Mouse (Mus musculus) CH12.LX (cell line): ENCODE data around the gene Lyl1. TPM values are rescaled to one million over a fixed set of nuclear protein-coding genes. Genes with fewer than 3 reads are reported as not detected.

Experiments used
- DNase-seq: peaks from one replicate; pipeline ENCODE4 v3.0.0-alpha.2; 2013; ENCODE audit errors: extremely low read depth
- H3K27ac ChIP-seq: 2 replicates; pipeline ENCODE4 v1.5.1; 2012; ENCODE audit warnings: low read depth, mild to moderate bottlenecking, control low read depth, moderate library complexity; ENCODE audit not compliant: insufficient read depth
- H3K27me3 ChIP-seq: replicated peaks from 2 replicates; pipeline ENCODE3; 2012; ENCODE audit warnings: inconsistent platforms
- H3K36me3 ChIP-seq, 2 experiments: replicated peaks in 1 of 2; 2 replicates each; pipeline versions ENCODE3 to v1.6.1; 2012; ENCODE audit warnings: inconsistent platforms in 1 of 2, low read length in 1 of 2, mild to moderate bottlenecking in 1 of 2, mixed read lengths in 1 of 2, moderate library complexity in 1 of 2; ENCODE audit not compliant: control insufficient read depth in 1 of 2, insufficient read depth in 1 of 2
- H3K4me1 ChIP-seq, 2 experiments: 2 replicates each; pipeline ENCODE4 v1.6.1; 2012; ENCODE audit warnings: inconsistent platforms in 1 of 2, moderate library complexity in 1 of 2; ENCODE audit not compliant: insufficient read depth in 2 of 2, control insufficient read depth in 1 of 2
- H3K4me2 ChIP-seq: 2 replicates; pipeline ENCODE4 v1.6.1; 2012; ENCODE audit warnings: low read depth, mild to moderate bottlenecking, control low read depth; ENCODE audit not compliant: poor library complexity, insufficient read depth, severe bottlenecking
- H3K4me3 ChIP-seq, 3 experiments: fragments of 150-350 bp in 1 of 3; sonication (generic) in 1 of 3; replicated peaks in 1 of 3; 2 replicates each; pipeline versions ENCODE3 to v1.5.1; 2011 to 2012; ENCODE audit warnings: low read depth in 2 of 3, low read length in 2 of 3, mild to moderate bottlenecking in 2 of 3, moderate library complexity in 2 of 3, control low read depth in 1 of 3, improper control_type of control experiment in 1 of 3, inconsistent platforms in 1 of 3, mixed read lengths in 1 of 3; ENCODE audit not compliant: poor library complexity in 1 of 3
- H3K79me2 ChIP-seq: replicated peaks from 2 replicates; pipeline ENCODE4 v1.6.1; 2012; ENCODE audit warnings: mild to moderate bottlenecking, moderate library complexity; ENCODE audit not compliant: control insufficient read depth, poor library complexity, insufficient read depth, severe bottlenecking; ENCODE audit errors: extremely low read depth
- H3K9ac ChIP-seq: 2 replicates; pipeline ENCODE4 v1.6.1; 2012; ENCODE audit warnings: low read depth, mild to moderate bottlenecking, control low read depth, moderate library complexity; ENCODE audit not compliant: insufficient read depth
- H3K9me3 ChIP-seq: replicated peaks from 2 replicates; pipeline ENCODE3; 2012; ENCODE audit warnings: low read length, inconsistent platforms, mixed read lengths
- BHLHE40 ChIP-seq: IDR thresholded peaks from 2 replicates; pipeline ENCODE4 v1.6.1; 2011; ENCODE audit warnings: mild to moderate bottlenecking, low read depth, low read length, improper control_type of control experiment
- CHD1 ChIP-seq: IDR thresholded peaks from 2 replicates; pipeline ENCODE4 v1.6.1; 2012; ENCODE audit warnings: low read depth, low read length, improper control_type of control experiment, inconsistent platforms
- CHD2 ChIP-seq: IDR thresholded peaks from 2 replicates; pipeline ENCODE4 v1.6.1; 2011; ENCODE audit warnings: low read length, improper control_type of control experiment
- CTCF ChIP-seq, 2 experiments: IDR thresholded peaks in 1 of 2; conservative IDR thresholded peaks in 1 of 2; 2 replicates each; pipeline ENCODE4 v1.5.1; 2011 to 2012; ENCODE audit warnings: low read depth in 2 of 2, low read length in 2 of 2, improper control_type of control experiment in 1 of 2, inconsistent platforms in 1 of 2, mild to moderate bottlenecking in 1 of 2, moderate library complexity in 1 of 2
- E2F4 ChIP-seq: IDR thresholded peaks from 2 replicates; pipeline ENCODE4 v1.6.1; 2011; ENCODE audit warnings: low read depth, low read length, improper control_type of control experiment; ENCODE audit not compliant: insufficient replicate concordance
- ELF1 ChIP-seq: IDR thresholded peaks from 2 replicates; pipeline ENCODE4 v1.6.1; 2014; ENCODE audit warnings: low read depth, mild to moderate bottlenecking, inconsistent platforms, low read length, improper control_type of control experiment
- EP300 ChIP-seq: IDR thresholded peaks from 2 replicates; pipeline ENCODE4 v1.6.1; 2011; ENCODE audit warnings: low read length, improper control_type of control experiment
- ETS1 ChIP-seq: conservative IDR thresholded peaks from 2 replicates; pipeline ENCODE4 v1.6.1; 2012; ENCODE audit warnings: low read depth, mild to moderate bottlenecking, inconsistent platforms, low read length, improper control_type of control experiment, moderate library complexity
- GABPA ChIP-seq: IDR thresholded peaks from 2 replicates; pipeline ENCODE4 v1.6.1; 2012; ENCODE audit warnings: low read depth, low read length, improper control_type of control experiment, inconsistent platforms; ENCODE audit not compliant: insufficient replicate concordance
- HCFC1 ChIP-seq: IDR thresholded peaks from 2 replicates; pipeline ENCODE4 v1.6.1; 2012; ENCODE audit warnings: low read depth, mild to moderate bottlenecking, inconsistent platforms, low read length, improper control_type of control experiment
- IRF4 ChIP-seq: IDR thresholded peaks from 2 replicates; pipeline ENCODE4 v1.6.1; 2014; ENCODE audit warnings: low read depth, mild to moderate bottlenecking, inconsistent platforms, low read length, improper control_type of control experiment
- JUN ChIP-seq: IDR thresholded peaks from 2 replicates; pipeline ENCODE4 v1.6.1; 2011; ENCODE audit warnings: low read depth, mild to moderate bottlenecking, low read length, improper control_type of control experiment, moderate library complexity; ENCODE audit not compliant: insufficient read depth
- JUND ChIP-seq: conservative IDR thresholded peaks from 2 replicates; pipeline ENCODE4 v1.6.1; 2011; ENCODE audit warnings: low read depth, low read length, improper control_type of control experiment
- KAT2A ChIP-seq: IDR thresholded peaks from 2 replicates; pipeline ENCODE4 v1.6.1; 2012; ENCODE audit warnings: low read length, improper control_type of control experiment, inconsistent platforms; ENCODE audit not compliant: insufficient replicate concordance
- MAFK ChIP-seq: IDR thresholded peaks from 2 replicates; pipeline ENCODE4 v1.6.1; 2011; ENCODE audit warnings: low read length, improper control_type of control experiment; ENCODE audit not compliant: insufficient replicate concordance
- MAX ChIP-seq: IDR thresholded peaks from 2 replicates; pipeline ENCODE4 v1.6.1; 2011; ENCODE audit warnings: low read length, improper control_type of control experiment
- MAZ ChIP-seq: IDR thresholded peaks from 2 replicates; pipeline ENCODE4 v1.6.1; 2012; ENCODE audit warnings: low read depth, mild to moderate bottlenecking, inconsistent platforms, low read length, improper control_type of control experiment, moderate library complexity
- MEF2A ChIP-seq: IDR thresholded peaks from 2 replicates; pipeline ENCODE4 v1.6.1; 2014; ENCODE audit warnings: low read depth, mild to moderate bottlenecking, inconsistent platforms, low read length, improper control_type of control experiment, borderline replicate concordance
- MXI1 ChIP-seq: IDR thresholded peaks from 2 replicates; pipeline ENCODE4 v1.6.1; 2011; ENCODE audit warnings: mild to moderate bottlenecking, low read depth, low read length, improper control_type of control experiment
- MYC ChIP-seq: IDR thresholded peaks from 2 replicates; pipeline ENCODE4 v1.6.1; 2011; ENCODE audit warnings: low read depth, mild to moderate bottlenecking, improper control_type of control experiment, low read length
- NELFE ChIP-seq: IDR thresholded peaks from 2 replicates; pipeline ENCODE4 v1.6.1; 2011; ENCODE audit warnings: low read depth, low read length, improper control_type of control experiment
- NRF1 ChIP-seq: IDR thresholded peaks from 2 replicates; pipeline ENCODE4 v1.6.1; 2014; ENCODE audit warnings: low read depth, mild to moderate bottlenecking, inconsistent platforms, low read length, improper control_type of control experiment, moderate library complexity
- PAX5 ChIP-seq: IDR thresholded peaks from 2 replicates; pipeline ENCODE4 v1.6.1; 2012; ENCODE audit warnings: low read length, inconsistent platforms, mixed read lengths
- POLR2A ChIP-seq: IDR thresholded peaks from 2 replicates; pipeline ENCODE4 v1.6.1; 2011; ENCODE audit warnings: low read depth, mild to moderate bottlenecking, improper control_type of control experiment, low read length
- POLR2AphosphoS2 ChIP-seq: IDR thresholded peaks from 2 replicates; pipeline ENCODE4 v1.6.1; 2011; ENCODE audit warnings: low read depth, low read length, improper control_type of control experiment
- RAD21 ChIP-seq: IDR thresholded peaks from 2 replicates; pipeline ENCODE4 v1.6.1; 2011; ENCODE audit warnings: low read depth, mild to moderate bottlenecking, low read length, improper control_type of control experiment, moderate library complexity
- RCOR1 ChIP-seq: conservative IDR thresholded peaks from 2 replicates; pipeline ENCODE4 v1.6.1; 2012; ENCODE audit warnings: low read depth, mild to moderate bottlenecking, inconsistent platforms, low read length, improper control_type of control experiment
- SIN3A ChIP-seq: IDR thresholded peaks from 2 replicates; pipeline ENCODE4 v1.6.1; 2012; ENCODE audit warnings: low read length, improper control_type of control experiment, inconsistent platforms
- SMC3 ChIP-seq: IDR thresholded peaks from 2 replicates; pipeline ENCODE4 v1.6.1; 2011; ENCODE audit warnings: low read depth, low read length, improper control_type of control experiment
- TBP ChIP-seq: conservative IDR thresholded peaks from 2 replicates; pipeline ENCODE4 v1.6.1; 2011; ENCODE audit warnings: low read depth, low read length, improper control_type of control experiment
- TCF12 ChIP-seq: IDR thresholded peaks from 2 replicates; pipeline ENCODE4 v1.6.1; 2014; ENCODE audit warnings: low read depth, mild to moderate bottlenecking, inconsistent platforms, low read length, improper control_type of control experiment
- UBTF ChIP-seq: IDR thresholded peaks from 2 replicates; pipeline ENCODE4 v1.6.1; 2012; ENCODE audit warnings: low read depth, mild to moderate bottlenecking, inconsistent platforms, low read length, improper control_type of control experiment, moderate library complexity
- USF1 ChIP-seq: IDR thresholded peaks from 2 replicates; pipeline ENCODE4 v1.6.1; 2014; ENCODE audit warnings: low read depth, mild to moderate bottlenecking, inconsistent platforms, low read length, improper control_type of control experiment
- USF2 ChIP-seq: conservative IDR thresholded peaks from 2 replicates; pipeline ENCODE4 v1.6.1; 2011; ENCODE audit warnings: low read depth, low read length, improper control_type of control experiment
- ZC3H11A ChIP-seq: IDR thresholded peaks from 2 replicates; pipeline ENCODE4 v1.6.1; 2012; ENCODE audit warnings: low read depth, mild to moderate bottlenecking, inconsistent platforms, low read length, improper control_type of control experiment
- ZKSCAN1 ChIP-seq: IDR thresholded peaks from 2 replicates; pipeline ENCODE4 v1.6.1; 2012; ENCODE audit warnings: low read depth, inconsistent platforms, low read length, improper control_type of control experiment, borderline replicate concordance
- ZMIZ1 ChIP-seq: IDR thresholded peaks from 2 replicates; pipeline ENCODE4 v1.6.1; 2012; ENCODE audit warnings: low read depth, mild to moderate bottlenecking, inconsistent platforms, low read length, improper control_type of control experiment
- ZNF384 ChIP-seq: IDR thresholded peaks from 2 replicates; pipeline ENCODE4 v1.6.1; 2012; ENCODE audit warnings: low read depth, low read length, improper control_type of control experiment, inconsistent platforms
- dilution Hi-C: fragments of 300-500 bp; cut with MboI; formaldehyde crosslinking; loops from 2 replicates; pipeline ENCODE4 v1.14.3; 2020; ENCODE audit warnings: low sequenced_read_pairs; ENCODE audit not compliant: extremely low pct_unique_long_range_greater_than_20kb, extremely low pct_ligation_motif_present
- in situ Hi-C: fragments of 300-500 bp; cut with MboI; formaldehyde crosslinking; loops from 3 replicates; pipeline ENCODE4 v1.14.3; 2019; ENCODE audit warnings: low sequenced_read_pairs, low pct_ligation_motif_present, low pct_unique_long_range_greater_than_20kb, mixed read lengths
- polyA plus RNA-seq: library from polyadenylated mRNA; unstranded; fragments of >175 nt; gene quantifications from 2 replicates; pipeline ENCODE4 v1.2.1, GENCODE M21; 2012; ENCODE audit warnings: low read depth; ENCODE audit not compliant: insufficient read length
- total RNA-seq, 2 experiments: library from RNA; depleted of rRNA; stranded (reverse); fragments of 300-350 nt in 1 of 2; fragments of >200 nt in 1 of 2; gene quantifications; 2 replicates each; pipeline ENCODE4 v1.2.3; 2012 to 2014

The Lyl1 gene
- total and polyA plus RNA-seq, 3 experiments, result 20.6 to 53.2 (median 38.5) TPM

DNA sequence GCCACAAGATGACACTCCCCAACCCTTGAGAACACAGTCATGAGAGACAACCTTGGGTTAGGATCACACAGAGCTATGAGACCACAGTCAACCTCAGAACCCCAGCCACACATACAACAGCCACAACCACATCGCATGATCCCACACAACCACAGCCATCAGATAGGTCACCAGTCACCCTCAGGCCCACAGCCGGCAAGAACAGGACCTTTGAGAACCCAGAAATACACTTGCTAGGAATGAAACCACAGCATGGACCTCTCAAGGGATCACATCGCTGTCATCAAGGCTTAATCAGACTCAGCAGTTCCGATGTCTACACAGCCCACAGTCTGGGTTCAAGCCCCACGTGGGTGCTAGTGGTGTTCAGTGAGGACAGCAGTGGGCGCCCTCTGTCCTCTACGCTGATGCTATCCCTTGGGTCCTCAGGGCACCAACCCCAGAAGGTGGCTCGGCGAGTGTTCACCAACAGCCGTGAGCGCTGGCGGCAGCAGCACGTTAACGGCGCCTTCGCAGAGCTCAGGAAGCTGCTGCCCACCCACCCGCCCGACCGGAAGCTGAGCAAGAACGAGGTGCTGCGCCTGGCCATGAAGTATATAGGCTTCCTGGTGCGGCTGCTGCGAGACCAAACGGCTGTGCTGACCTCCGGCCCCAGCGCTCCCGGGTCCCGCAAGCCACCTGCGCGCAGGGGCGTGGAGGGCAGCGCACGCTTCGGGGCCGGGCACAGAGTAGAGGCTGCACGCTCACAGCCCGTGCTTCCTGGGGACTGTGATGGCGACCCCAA lies 2.4 kb downstream of the Lyl1 start:
- TF ChIP-seq CHD1 (0 out of 2 replicates have a peak, but pooled peaks have one; percentile 41), ZNF384 (no peak), BHLHE40 (peak; percentile 59), ZKSCAN1 (no peak), SMC3 (no peak), HCFC1 (no peak), NELFE (no peak), POLR2AphosphoS2 (peak; percentile 62; the same call in 1 of the 2 replicates), MAFK (no peak), CTCF (conservative IDR thresholded peaks at IDR 0.05 in 1 of 2, IDR thresholded peaks at IDR 0.05 in 1 of 2; ENCODE audit: low read depth in 2 of 2, low read length in 2 of 2) (peak in 1 of 2 experiments; percentile 39; a peak in 1 of 4 replicates), TCF12 (no peak), ZMIZ1 (peak; percentile 19; the same call in 1 of the 2 replicates), CHD2 (no peak), MAZ (no peak), EP300 (no peak), POLR2A (no peak; the same call in 1 of the 2 replicates), USF1 (no peak), MYC (0 out of 2 replicates have a peak, but pooled peaks have one; percentile 44), RCOR1 (no peak), KAT2A (no peak), ELF1 (0 out of 2 replicates have a peak, but pooled peaks have one; percentile 28), MEF2A (0 out of 2 replicates have a peak, but pooled peaks have one; percentile 4), USF2 (no peak), MAX (no peak), JUN (no peak), ZC3H11A (no peak), UBTF (no peak), RAD21 (no peak), TBP (no peak), PAX5 (no peak), NRF1 (no peak), SIN3A (peak; percentile 48), MXI1 (peak; percentile 82; the same call in 1 of the 2 replicates), E2F4 (no peak), ETS1 (no peak), GABPA (no peak), JUND (no peak), IRF4 (no peak)
- H3K9me3 ChIP-seq, result peaks cover 2% of the 10 kb centered on the region
- peaks cover 14 to 73% of the 10 kb centered on the region in 2 experiments for H3K4me1 ChIP-seq
- H3K27ac ChIP-seq, result peak overlapping the region; percentile 99
- in situ Hi-C loops (no loop called here), dilution Hi-C loops (no loop called here)
- peak overlapping the region; percentile 53 to 79 (median 79) for H3K4me3 ChIP-seq
- DNase-seq, result no peak
- H3K36me3 ChIP-seq, result peaks cover 19 to 43% of the 10 kb centered on the region in 2 experiments
- peak overlapping the region; percentile 81; the same call in 1 of the 2 replicates for H3K9ac ChIP-seq
- H3K79me2 ChIP-seq, result peaks cover 18% of the 10 kb centered on the region
- H3K4me2 ChIP-seq, result peak overlapping the region; percentile 57
- no peaks in the 10 kb centered on the region for H3K27me3 ChIP-seq
